Mouse (Mus musculus): ENCODE data around the gene Tmem45b.

GRCm38 (mm10) chr9:31412165-31412564 is 52.1 kb downstream of the Tmem45b start:
- TF ChIP-seq CTCF (IDR thresholded peaks at IDR 0.05; ENCODE audit: extremely low read depth, insufficient read depth, insufficient read length, insufficient replicate concordance), result no peak
- no peak for TF ChIP-seq POLR2A (IDR thresholded peaks at IDR 0.05; ENCODE audit: low read depth, low read length)
